Mouse (Mus musculus): ENCODE measurements around the gene Tram2. TPM values are rescaled to one million over a fixed set of nuclear protein-coding genes. Genes with fewer than 3 reads are reported as not detected.
A peak's percentile ranks its signal among the peaks of the same experiment; 100 is the strongest.

Gene Tram2
- total RNA-seq, 2 experiments from 2014 or later, result 1.6 to 8.9 TPM

DNA sequence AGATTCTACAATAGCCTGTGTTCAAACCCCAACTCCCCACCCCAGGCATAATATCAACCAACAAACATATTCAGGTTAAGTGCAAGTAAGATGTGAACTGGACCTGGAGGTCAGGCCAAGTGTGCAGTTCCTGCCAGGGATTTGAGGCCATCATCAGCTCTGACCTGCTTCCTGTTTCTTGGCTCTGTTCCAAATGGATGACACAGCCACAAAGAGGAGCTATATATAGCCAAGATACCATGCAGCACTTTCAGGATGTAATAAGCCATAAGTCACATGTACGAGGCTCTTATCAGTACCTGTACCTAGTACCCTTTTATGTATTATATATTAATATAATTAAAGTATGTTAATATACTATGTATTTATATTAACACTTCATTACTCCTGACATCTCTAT is 10.5 kb downstream of the Tram2 start:
- peak; percentile 25; the same call in 1 of the 2 replicates for ATAC-seq (replicated peaks; ENCODE audit: poor library complexity)

DNA sequence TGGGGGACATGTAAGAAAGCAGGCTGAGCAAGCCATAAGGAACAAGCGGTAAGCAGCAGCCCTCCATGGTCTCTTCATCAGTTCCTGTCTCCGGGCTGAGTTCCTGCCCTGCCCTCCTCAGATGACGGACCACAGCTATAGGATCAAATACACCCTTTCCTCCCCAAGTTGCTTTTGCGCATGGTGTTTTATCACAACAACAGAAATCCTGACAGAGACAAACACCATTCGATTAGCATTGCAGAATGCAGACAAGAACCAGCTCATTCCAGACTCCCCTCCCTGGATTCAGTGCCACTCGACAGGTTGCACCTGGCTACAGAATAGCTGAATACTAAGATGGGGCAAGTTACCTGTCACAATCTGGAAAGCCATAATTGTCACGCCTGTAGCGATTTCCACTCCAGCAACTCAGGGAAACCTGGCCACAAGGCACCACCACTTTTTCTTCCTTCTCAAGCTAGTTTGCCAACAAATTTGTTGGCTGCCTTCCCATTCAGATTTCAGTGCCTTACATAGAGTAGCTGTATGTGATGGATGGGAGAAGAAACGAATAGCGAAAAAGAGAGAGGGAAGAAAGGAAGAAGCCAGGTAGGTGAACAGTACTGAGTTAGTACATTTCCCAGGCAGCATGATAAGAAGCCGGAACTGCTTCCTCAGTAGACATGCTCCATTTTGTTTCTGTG is 11.3 kb downstream of the Tram2 start:
- no peak for ATAC-seq (replicated peaks; ENCODE audit: poor library complexity)

DNA sequence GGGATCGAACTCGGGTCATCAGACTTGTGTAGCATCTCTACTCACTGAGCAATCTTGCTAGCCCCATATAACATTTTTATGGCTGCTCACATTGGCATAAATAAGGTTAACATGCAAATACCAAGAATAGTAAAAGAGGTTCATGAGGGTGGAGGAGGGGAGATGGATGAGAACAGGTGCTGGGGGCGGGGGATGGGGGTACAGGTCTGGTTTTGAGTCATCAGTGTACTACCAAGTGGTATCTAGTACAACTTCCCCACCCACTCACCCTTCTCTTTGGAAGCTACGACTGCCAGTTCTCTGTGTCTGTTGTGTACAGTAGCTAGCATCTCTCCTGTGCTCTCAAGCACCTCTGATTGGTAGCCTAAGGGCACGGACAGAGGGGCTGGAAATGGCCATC is 14.9 kb downstream of the Tram2 start:
- ATAC-seq (replicated peaks; ENCODE audit: poor library complexity), result no peak

DNA sequence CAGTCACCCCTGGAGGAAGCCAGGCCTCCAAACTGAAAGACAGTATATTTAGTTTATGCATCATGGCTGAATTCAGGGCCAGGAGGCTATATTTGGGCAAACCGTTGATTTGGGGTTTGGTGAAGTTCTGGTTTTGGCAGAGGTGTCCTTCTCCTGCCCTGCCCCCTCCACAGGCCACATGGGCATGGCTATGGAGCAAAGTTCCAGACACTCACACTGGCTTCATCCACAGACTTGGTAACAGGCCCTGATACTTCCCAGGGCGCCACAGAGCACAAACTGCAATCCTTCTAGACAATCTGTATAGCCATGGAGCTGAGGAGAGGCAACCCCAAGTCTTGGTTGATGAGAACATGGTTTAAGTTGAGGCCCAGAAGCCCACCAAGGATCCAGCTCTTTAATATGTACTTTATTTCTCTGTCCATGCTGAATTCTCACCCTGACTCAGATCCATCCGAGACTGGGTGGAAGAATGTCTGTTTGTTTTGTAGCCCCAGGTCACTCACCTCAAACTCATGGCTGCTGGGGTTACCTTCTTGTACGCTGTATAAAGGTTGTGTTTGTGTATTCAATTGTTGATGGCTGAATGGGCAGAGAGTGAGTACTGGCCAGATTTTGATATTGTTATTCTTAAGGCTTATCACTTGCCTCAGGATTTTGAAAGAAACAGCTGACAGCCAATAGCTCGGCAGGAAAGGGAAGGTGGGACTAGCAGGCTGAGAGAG is 19.5 kb downstream of the Tram2 start:
- ATAC-seq (replicated peaks; ENCODE audit: poor library complexity), result no peak

DNA sequence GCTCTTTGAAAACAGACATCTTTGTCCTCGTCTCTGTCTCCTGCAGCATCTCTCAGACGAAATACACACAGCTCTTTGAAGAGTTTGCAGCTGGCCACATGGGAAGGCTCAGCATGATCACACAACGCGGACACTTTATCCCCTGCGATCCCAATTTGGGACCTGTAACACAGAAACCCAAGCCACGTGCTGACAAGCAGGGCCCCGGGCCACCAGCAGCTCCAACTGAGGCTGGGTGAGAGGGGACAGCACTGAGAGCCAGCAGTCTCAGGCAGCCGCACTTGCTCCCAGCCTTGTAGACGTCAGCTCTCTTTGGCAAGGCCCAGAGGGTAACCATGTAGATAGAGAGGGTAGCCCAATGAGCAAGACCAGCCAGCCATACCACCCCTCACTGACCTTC is 26.0 kb downstream of the Tram2 start:
- ATAC-seq (replicated peaks; ENCODE audit: poor library complexity), result no peak

DNA sequence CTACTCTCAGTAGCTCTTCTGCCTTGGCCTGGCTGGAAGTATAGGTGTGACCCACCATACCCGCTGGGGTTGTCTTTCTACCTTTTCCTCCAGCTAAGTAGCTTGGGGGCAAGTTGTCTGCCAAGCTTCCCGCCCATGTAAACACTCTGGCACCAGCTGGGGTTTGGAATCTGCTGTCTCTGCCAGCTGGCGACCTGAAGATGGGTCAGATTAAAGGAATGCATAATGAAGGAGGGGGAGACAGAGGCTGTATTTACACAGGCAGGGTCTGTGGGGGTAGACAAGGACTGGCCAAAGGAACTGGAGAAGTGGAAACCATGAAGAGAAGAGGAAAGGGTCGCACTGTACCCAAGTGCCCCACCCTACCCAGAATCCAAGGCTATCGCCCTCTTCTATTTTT is 26.4 kb downstream of the Tram2 start:
- no peak for ATAC-seq (replicated peaks; ENCODE audit: poor library complexity)

DNA sequence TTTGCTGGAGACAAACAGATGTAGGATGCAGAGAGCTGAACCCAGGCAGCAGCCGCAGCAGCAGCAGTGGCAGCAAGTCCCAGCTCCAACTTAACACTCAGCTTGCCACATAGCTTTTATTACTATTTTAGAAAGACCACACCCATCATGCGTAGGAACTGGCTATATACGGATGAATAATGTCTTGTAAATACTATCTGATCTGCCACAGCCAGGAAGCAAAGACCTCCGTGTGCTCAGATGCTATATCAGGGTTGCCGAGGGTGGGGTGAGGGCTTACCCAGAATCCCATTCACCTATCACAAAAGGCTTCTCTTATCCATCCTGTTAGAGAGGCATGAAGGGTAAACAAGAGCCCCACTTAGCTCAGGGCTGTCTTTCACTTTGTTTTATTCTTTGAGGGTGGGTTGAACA is 26.9 kb downstream of the Tram2 start:
- ATAC-seq (replicated peaks; ENCODE audit: poor library complexity), result peak; percentile 56

DNA sequence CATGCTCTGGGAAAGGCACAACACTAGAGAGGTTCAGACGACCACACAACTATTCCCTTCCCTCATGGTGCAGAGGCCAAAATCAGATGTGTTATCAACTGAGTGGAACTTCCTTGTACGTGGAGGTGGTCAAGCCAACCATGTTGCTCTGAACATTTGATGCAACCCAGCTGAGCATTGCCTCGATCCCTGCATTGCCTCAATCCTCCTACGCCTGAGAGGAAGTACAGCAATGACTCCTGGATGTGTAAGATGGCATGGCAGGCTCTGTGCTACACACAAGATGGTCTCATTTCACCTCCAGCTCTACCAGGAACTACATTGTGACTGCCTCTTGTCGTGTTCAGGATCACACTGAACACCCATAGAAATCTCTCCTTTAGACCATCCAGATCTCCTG is 30.0 kb downstream of the Tram2 start:
- ATAC-seq (replicated peaks; ENCODE audit: poor library complexity), result peak; percentile 50

DNA sequence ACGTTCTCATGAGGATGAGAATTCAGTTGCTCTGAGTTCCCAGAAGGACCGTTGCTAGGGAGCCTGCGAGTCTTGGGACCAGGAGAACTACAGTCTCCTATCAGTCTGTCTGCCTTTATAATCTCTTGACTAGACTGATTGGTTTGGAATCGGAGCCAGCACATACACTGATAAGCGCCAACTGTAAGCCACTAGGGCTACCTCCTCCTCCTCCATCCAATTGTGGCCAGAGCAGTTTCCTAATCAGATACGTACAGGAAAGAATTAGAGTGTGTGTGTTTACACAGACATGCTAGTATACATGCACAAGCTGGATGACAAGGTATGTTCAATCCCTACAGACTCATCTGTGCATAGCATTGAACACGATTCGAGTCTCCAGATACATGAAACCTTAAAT is 30.6 kb downstream of the Tram2 start:
- peak; percentile 49 for ATAC-seq (replicated peaks; ENCODE audit: poor library complexity)

DNA sequence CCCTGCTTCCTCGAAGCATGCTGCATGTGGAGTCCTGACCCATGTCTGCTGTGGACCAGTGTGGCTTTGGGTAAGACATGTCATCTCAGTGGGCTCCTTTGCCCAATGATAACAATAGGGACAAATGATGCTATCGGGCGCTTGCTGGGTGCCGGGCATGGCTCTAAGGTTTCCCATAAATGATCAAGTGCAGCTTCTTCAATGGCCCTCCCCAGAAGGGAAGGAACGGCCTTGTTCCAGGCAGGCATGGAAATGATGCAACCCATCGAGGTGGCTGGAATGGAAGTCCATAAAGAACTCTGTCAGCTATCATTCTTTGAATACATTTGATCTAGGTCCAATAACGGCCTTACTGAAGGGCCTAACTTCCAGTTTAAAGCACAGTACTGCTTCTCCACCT is 36.6 kb downstream of the Tram2 start:
- ATAC-seq (replicated peaks; ENCODE audit: poor library complexity), result no peak

DNA sequence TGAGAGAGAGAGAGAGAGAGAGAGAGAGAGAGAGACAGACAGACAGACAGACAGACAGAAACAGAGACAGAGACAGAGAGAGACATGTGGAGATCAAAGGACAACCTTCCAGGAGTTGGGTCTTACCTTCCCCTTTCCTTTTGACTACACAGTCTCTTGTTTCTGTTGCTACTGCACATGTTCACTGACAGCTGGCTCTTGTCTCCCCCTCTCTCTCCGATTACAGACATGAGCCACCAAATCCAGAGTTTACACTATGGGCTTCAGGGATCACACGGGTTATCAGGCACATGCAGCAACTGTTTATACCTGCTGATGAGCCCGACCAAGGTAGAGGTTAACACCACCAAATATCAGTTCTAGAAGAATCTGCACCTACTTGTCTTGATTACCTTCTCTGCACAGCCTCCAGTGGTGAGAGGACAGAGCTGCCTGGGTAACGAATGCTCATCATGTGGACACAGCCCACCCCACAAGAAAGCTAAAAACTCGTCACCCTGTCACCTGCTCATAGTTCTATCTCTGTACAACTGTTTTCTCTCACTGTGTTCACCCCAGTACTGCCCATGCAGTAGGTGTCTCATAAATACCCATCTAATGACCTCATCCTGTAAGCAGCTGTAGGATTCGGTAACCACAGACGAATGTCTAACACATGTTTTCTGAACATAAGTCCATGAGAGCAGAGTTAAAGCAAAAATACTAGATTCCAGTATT is 38.3 kb downstream of the Tram2 start:
- no peak for ATAC-seq (replicated peaks; ENCODE audit: poor library complexity)

DNA sequence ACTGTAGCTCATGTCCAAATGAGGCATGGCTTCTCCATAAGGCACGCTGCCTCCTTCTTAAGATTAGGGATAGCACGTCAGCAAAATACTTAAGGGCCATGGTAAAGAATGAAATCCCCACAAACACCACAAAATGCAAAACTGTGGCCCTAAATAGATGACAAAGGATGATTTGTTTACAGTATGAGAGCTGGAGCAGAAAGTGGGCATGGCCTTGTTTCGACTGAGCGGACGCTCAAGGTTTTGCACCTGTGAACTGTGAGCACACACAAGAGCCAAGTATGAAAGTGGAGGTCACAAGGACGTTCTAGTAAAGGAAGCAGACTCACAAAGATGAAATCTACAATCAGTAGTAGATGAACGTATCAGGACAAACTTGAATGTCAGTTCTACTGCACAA is 38.9 kb downstream of the Tram2 start:
- ATAC-seq (replicated peaks; ENCODE audit: poor library complexity), result no peak

DNA sequence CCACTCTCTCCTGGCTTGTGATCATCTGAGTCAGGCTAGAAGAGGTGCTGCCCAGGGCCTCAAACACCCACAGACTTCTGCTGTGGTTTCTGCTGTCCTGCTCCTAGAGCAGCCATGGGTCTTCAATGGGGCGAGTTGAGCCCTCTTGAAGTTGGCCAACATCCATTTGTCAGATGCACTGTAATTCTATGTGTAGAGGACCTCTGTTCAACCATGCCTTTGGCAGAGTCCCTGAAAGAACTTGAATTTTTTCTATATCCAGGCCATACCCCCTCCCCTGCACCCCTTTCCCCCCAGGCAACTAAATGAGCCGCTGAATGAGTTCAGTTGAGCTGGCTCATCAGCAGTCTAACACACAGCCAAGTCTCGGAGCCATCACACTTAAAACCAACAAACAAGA is 39.5 kb downstream of the Tram2 start:
- no peak for ATAC-seq (replicated peaks; ENCODE audit: poor library complexity)

DNA sequence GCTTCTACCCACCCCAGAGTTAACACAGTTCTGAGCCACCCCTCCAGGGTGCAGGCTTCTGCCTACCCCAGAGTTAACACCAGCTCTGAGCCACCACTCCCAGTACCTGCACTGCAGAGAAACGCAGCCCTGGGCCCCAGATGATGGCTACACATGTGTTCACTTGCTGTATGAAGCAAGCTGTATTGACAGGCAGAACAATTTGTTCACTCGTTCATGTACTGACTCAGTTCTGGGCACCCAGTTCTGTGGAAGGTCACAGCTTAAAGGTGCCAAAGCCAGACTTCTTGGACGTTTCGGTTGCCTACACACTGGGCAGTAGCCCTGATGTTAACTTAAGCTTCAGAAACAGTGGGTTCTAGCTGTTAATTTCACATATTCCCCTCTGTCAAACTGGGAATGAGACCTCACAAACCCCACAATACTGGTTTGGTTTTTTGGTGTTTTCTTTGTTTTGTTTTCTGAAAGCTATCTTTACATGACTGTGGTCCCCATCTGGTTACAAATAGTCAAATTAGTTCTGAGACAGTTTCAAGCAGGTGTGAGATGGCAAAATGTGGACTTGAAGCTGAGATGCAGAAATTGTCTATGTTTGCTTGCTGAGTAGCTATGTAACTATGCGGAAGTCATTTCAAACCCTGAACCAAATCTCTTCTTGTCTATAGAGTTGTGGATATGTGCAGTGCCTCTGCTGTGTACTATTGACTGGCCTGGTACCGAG is 41.0 kb downstream of the Tram2 start:
- no peak for ATAC-seq (replicated peaks; ENCODE audit: poor library complexity)

DNA sequence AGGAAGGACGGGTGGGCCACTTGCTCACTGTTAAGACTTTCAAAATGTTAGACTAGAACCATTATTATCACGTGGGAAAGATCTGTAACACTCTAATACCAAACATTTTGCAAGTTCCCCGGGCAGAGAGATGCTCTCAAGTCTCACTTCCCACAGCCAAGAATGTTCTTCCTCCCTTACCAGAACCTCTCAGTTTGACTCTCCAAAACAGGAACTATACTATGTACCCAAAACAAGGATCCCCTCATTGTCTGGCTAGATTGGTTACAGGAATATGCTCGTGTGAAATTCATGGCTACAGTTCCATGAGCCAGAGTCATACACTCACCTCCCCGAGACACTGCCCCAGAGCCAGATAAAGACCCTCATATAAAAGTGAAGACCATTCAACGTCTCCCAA is 43.2 kb downstream of the Tram2 start:
- ATAC-seq (replicated peaks; ENCODE audit: poor library complexity), result peak; percentile 79

DNA sequence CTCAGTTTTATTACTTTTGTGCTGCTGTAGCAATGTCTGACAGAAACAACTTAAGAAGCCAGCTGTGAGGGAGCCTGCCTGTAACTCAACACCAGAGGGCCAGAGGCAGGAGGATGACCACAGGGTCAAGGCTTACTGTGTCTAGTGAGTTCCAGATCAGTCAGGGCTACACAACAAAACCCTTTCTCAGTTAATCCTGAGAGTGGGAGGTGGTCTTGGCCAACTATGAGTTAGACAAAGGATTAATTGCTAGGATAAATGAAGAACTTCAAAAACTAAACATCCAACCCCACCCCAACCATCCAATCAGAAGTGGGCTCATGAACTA is 45.3 kb downstream of the Tram2 start:
- no peak for ATAC-seq (replicated peaks; ENCODE audit: poor library complexity)

DNA sequence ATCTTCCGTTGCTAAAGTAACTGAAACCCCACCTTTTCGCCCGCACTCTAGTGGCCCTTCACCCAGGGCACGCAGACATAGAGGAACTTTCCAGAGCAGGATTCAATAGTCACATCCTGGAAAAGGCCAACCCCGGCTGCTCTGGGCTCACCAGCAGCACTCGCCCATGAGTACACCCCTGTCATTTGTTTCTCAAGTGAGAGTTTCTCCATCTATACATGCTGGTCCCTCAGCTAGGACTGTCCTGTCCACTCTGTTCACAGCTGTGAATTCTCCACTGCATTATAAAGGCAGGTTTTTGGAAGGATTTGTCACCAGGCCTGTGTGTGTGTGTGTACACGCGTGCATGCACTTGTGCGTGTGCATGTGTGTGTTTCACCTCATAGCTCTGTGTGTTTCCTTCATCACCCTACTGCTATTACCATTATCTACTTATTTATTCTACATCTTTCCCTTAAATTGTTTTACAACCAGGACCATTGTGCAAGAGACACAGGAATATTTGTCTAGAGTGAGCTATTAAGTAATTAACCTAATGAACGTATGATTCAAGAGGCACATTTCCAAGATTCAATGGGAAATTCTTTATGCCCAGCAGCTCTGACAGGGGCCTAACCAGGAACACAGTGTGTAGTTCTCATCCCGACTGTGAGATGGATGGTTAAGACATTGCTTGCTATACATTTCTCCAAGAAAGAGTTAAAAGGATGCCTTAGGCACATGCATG is 45.8 kb downstream of the Tram2 start:
- ATAC-seq (replicated peaks; ENCODE audit: poor library complexity), result no peak

DNA sequence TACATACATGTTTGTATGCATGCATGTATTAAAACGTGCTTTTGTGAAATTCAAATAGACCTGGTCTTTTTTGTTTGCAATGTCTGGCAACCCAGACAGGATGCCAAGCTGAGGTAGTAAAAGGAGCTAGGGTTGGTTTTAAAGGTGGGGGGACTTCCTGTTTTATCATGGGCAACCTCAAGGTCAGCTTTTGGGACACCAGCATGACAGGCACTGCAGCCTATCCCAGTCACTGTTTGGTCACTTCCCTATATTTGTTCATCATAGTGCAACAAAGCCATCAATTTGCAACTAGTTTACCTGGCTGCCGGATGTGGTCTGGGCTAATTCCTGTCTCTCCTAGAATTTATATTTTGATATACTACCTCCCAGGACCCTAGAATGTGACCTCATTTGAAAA is 47.4 kb downstream of the Tram2 start:
- ATAC-seq (replicated peaks; ENCODE audit: poor library complexity), result peak; percentile 77

DNA sequence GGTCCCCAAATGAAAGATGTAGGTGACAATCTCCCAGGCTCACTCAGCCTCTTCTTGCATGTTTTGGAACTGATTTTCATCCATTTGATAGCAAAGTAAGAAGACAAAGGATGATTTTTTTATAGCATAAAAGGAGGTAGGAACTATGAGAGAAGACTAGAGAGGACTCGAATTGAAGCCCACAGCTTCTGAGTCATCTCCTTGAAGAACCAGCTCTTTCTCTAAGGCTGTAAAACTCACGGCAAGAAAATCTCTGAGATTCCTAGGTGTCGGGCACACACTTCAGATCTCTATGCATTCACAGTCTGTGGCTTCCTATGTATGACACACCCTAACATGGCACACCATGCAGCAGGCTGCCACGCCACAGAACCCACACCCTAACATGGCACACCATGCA is 50.0 kb downstream of the Tram2 start:
- ATAC-seq (replicated peaks; ENCODE audit: poor library complexity), result no peak

DNA sequence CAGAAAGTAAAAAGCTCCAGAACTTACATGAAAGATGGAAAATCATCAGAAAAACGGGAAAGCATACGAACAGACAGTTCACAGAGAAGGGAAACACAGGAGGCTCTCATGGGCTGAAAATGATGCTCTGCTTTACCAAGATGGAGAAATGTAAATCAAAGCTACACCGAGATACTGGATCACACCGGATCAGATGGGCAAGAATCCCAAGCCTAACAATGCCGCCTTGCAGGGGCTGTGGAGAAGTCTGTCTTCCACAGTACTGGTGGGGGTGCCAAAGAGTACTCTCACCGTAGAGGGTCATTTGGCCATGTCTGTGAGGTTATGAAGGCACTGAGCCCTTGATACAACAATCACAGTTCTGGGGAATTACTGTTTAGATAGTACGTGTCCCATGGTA is 52.5 kb downstream of the Tram2 start:
- ATAC-seq (replicated peaks; ENCODE audit: poor library complexity), result no peak

DNA sequence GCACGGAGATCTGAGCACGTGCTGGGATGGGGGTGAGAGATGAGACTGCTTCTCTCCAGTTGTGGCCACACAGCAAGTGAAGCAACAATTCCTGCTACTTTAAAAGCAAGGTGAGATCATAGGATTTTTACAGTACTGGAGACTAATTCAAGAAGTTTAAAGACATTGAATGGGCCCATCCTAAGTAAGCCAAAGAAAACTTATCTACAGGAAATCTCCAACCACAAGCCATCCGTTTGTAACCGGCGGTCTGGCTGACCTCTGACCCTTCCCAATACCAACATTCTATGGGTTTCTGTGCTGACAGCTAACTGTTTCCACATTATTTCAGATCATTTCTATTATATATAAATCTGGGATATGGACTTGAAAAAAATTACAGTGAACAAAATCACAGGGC is 53.8 kb downstream of the Tram2 start:
- peak; percentile 81 for ATAC-seq (replicated peaks; ENCODE audit: poor library complexity)
